Mouse (Mus musculus) kidney, postnatal 0 days (tissue): ENCODE data around the gene Zfp985. TPM values are rescaled to one million over a fixed set of nuclear protein-coding genes. Genes with fewer than 3 reads are reported as not detected.
"Not testable (repeated sequence)": the region's sequence is repeated elsewhere in the genome, so short reads cannot be mapped to it uniquely, and the experiment has no call there.

Experiments
- ATAC-seq: fragments of 200-750 bp; cut with Nextera tagmentation; replicated peaks from 2 replicates; pipeline ENCODE4 v1.8.0; 2017; ENCODE audit warnings: low read depth, moderate number of reproducible peaks, moderate TSS enrichment, moderate library complexity; ENCODE audit not compliant: low FRiP score
- DNase-seq: peaks from one replicate; pipeline ENCODE4 v3.0.0-alpha.2; 2016; ENCODE audit warnings: low spot score
- H3K27ac ChIP-seq: fragments of 300-500 bp; sonication (generic); 2 replicates; pipeline ENCODE4 v1.5.1; 2014; ENCODE audit warnings: mild to moderate bottlenecking
- H3K27me3 ChIP-seq: fragments of 300-500 bp; sonication (generic); 2 replicates; pipeline ENCODE4 v1.6.1; 2014; ENCODE audit warnings: low read length, mixed read lengths; ENCODE audit not compliant: insufficient read depth
- H3K36me3 ChIP-seq: fragments of 300-500 bp; sonication (generic); 2 replicates; pipeline ENCODE4 v1.6.1; 2014; ENCODE audit warnings: low read length, mixed read lengths; ENCODE audit not compliant: insufficient read depth
- H3K4me1 ChIP-seq: fragments of 300-500 bp; sonication (generic); replicated peaks from 2 replicates; pipeline ENCODE4 v1.6.1; 2014; ENCODE audit warnings: antibody characterized with exemption, low read length, mixed read lengths; ENCODE audit not compliant: insufficient read depth
- H3K4me2 ChIP-seq: fragments of 300-500 bp; sonication (generic); 2 replicates; pipeline ENCODE4 v1.6.1; 2014; ENCODE audit warnings: mild to moderate bottlenecking, low read length, moderate library complexity, mixed read lengths
- H3K4me3 ChIP-seq: fragments of 300-500 bp; sonication (generic); replicated peaks from 2 replicates; pipeline ENCODE4 v1.5.1; 2014; ENCODE audit warnings: low read depth, low read length
- H3K9ac ChIP-seq: fragments of 300-500 bp; sonication (generic); 2 replicates; pipeline ENCODE4 v1.6.1; 2014; ENCODE audit warnings: low read depth, low read length
- H3K9me3 ChIP-seq: fragments of 300-500 bp; sonication (generic); replicated peaks from 2 replicates; pipeline ENCODE4 v1.6.1; 2016; ENCODE audit warnings: low read length, inconsistent platforms, mixed read lengths
- CTCF ChIP-seq: IDR thresholded peaks from 2 replicates; pipeline ENCODE4 v1.5.1; 2016; ENCODE audit warnings: antibody characterized with exemption, low read depth, mild to moderate bottlenecking, moderate library complexity
- WGBS: fragments of 180-500 bp; shearing (Covaris S2); extraction: QIAGEN DNeasy Blood & Tissue Kit; methylation state at CpG from one replicate; pipeline ENCODE4 v1.1.7; 2014; 5-methylcytosine and 5-hydroxymethylcytosine counted together
- polyA plus RNA-seq: library from polyadenylated mRNA; unstranded; fragments of >200 nt; fragmentation: Nextera tagmentation; extraction: Ambion mirVana; gene quantifications from 2 replicates; pipeline ENCODE4 v1.2.1, GENCODE M21; 2015

The Zfp985 gene
- polyA plus RNA-seq, 1 experiment from 2014 or later = 0.34 TPM

GRCm38 (mm10) chr4:147565426-147566220 lies 12.5 kb downstream of the Zfp985 start:
- WGBS = 61% methylated on average over 6 of the region's 6 CpGs

GRCm38 (mm10) chr4:147571156-147571555 lies 18.1 kb downstream of the Zfp985 start:
- not testable (repeated sequence) for H3K9me3 ChIP-seq, H3K4me3 ChIP-seq, H3K27ac ChIP-seq, H3K4me1 ChIP-seq, H3K9ac ChIP-seq, ATAC-seq, H3K27me3 ChIP-seq, H3K4me2 ChIP-seq, DNase-seq, H3K36me3 ChIP-seq
- WGBS = 83% methylated on average over 8 of the region's 8 CpGs

More at GRCm38 (mm10) chr4:147565426-147566220, 12.5 kb downstream of the Zfp985 start:
- Histone ChIP-seq H3K27me3 (no peaks in the 10 kb centered on the region), H3K27ac (no peak overlapping the region), H3K4me1 (no peaks in the 10 kb centered on the region), H3K4me2 (no peak overlapping the region), H3K4me3 (no peak overlapping the region), H3K9ac (no peak overlapping the region), H3K36me3 (no peaks in the 10 kb centered on the region), H3K9me3 (no peaks in the 10 kb centered on the region)
- DNase-seq (no peak), ATAC-seq (no peak)
- TF ChIP-seq CTCF = no peak

DNA sequence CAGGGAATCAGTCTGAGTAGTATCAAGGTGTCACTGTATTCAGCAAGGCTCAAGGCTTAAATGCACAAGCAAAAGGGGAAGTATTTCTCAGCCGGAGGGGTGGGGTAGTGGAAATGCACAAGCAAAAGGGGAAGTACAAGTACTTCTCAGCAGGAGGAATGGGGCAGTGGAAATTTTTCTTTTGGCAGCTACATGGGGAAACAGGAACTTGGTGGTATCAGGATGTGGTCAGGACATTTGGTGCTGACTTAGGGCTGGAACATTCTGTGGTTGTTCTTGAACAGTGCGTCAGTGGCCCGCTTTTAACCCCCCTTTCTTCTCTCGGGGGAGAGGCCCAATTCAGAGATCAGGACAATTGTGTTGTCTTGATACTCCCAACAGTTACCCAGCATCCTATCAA lies 26.3 kb downstream of the Zfp985 start:
- H3K36me3 ChIP-seq, H3K9ac ChIP-seq, H3K4me1 ChIP-seq, H3K4me3 ChIP-seq, H3K9me3 ChIP-seq, DNase-seq, H3K27ac ChIP-seq, H3K4me2 ChIP-seq, ATAC-seq, H3K27me3 ChIP-seq: not testable (repeated sequence)
- WGBS = 87% methylated on average over 4 of the region's 4 CpGs

GRCm38 (mm10) chr4:147586511-147587473 lies 33.7 kb downstream of the Zfp985 start:
- DNase-seq (no peak), ATAC-seq (no peak)
- H3K4me1 ChIP-seq = no peaks in the 10 kb centered on the region
- H3K4me3 ChIP-seq = no peak overlapping the region
- H3K9me3 ChIP-seq = 0 out of 2 replicates have a peak, but pooled peaks cover 10% of the 10 kb centered on the region
- no peak for TF ChIP-seq CTCF
- no peaks in the 10 kb centered on the region for H3K36me3 ChIP-seq
- H3K9ac ChIP-seq = no peak overlapping the region
- H3K27ac ChIP-seq = no peak overlapping the region
- no peak overlapping the region for H3K4me2 ChIP-seq
- 60% methylated on average over 1 of the region's 1 CpGs for WGBS
- H3K27me3 ChIP-seq = no peaks in the 10 kb centered on the region

DNA sequence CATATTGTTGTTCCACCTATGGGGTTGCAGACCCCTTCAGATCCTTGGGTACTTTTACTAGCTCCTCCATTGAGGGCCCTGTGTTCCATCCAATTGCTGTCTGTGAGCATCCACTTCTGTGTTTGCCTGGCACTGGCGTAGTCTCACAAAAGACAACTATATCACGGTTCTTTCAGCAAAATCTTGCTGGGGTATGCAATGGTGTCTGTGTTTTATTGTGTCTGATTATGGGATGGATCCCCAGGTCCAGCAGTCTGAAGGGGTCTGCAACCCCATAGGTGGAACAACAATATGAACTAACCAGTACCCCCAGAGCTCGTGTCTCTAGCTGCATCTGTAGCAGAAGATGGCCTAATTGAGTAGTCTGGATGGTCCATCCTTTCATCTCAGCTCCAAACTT lies 41.6 kb downstream of the Zfp985 start:
- not testable (repeated sequence) for H3K27me3 ChIP-seq, DNase-seq, H3K4me3 ChIP-seq, H3K9ac ChIP-seq, H3K4me2 ChIP-seq, ATAC-seq, H3K4me1 ChIP-seq, H3K36me3 ChIP-seq, H3K27ac ChIP-seq
- 82% methylated on average over 3 of the region's 3 CpGs for WGBS
- H3K9me3 ChIP-seq = peaks cover 11% of the 10 kb centered on the region; the same call in 1 of the 2 replicates

- no peaks in the 10 kb centered on the region for H3K4me1 ChIP-seq
- H3K9ac ChIP-seq = no peak overlapping the region
- H3K36me3 ChIP-seq = no peaks in the 10 kb centered on the region
- H3K27ac ChIP-seq = no peak overlapping the region
- peaks cover 11% of the 10 kb centered on the region; the same call in 1 of the 2 replicates for H3K9me3 ChIP-seq
- no peaks in the 10 kb centered on the region for H3K27me3 ChIP-seq
- ATAC-seq (no peak), DNase-seq (no peak)
- no peak overlapping the region for H3K4me2 ChIP-seq
- TF ChIP-seq CTCF = no peak
- 58% methylated on average over 1 of the region's 1 CpGs for WGBS
- no peak overlapping the region for H3K4me3 ChIP-seq
Observed at GRCm38 (mm10) chr4:147597685-147598084, 44.6 kb downstream of the Zfp985 start.
